Mouse (Mus musculus) testis, adult 2 months (tissue): ENCODE data around the gene Rhbdf1. TPM values are rescaled to one million over a fixed set of nuclear protein-coding genes. Genes with fewer than 3 reads are reported as not detected.

ENCODE experiments used
- H3K27ac ChIP-seq: fragments of 200-500 bp; 2 replicates; pipeline ENCODE4 v1.5.1; 2012; ENCODE audit warnings: low read depth, low read length; ENCODE audit not compliant: control insufficient read depth, insufficient read depth
- H3K27me3 ChIP-seq: fragments of 200-500 bp; 2 replicates; pipeline ENCODE4 v1.6.1; 2012; ENCODE audit warnings: mild to moderate bottlenecking, low read length, moderate library complexity; ENCODE audit not compliant: control insufficient read depth, insufficient read depth
- H3K36me3 ChIP-seq: fragments of 200-500 bp; 2 replicates; pipeline ENCODE4 v1.6.1; 2012; ENCODE audit warnings: mild to moderate bottlenecking, low read length; ENCODE audit not compliant: control insufficient read depth, insufficient read depth
- H3K4me1 ChIP-seq: fragments of 200-500 bp; 2 replicates; pipeline ENCODE4 v1.6.1; 2012; ENCODE audit warnings: low read length; ENCODE audit not compliant: control insufficient read depth, insufficient read depth
- H3K4me3 ChIP-seq: fragments of 200-500 bp; 2 replicates; pipeline ENCODE4 v1.5.1; 2012; ENCODE audit warnings: low read depth, mild to moderate bottlenecking, low read length, moderate library complexity, mixed read lengths; ENCODE audit not compliant: control insufficient read depth
- CTCF ChIP-seq: fragments of 200-500 bp; IDR thresholded peaks from 2 replicates; pipeline ENCODE4 v1.5.1; 2012; ENCODE audit warnings: low read depth, mild to moderate bottlenecking, inconsistent platforms, low read length, moderate library complexity; ENCODE audit not compliant: control insufficient read depth, insufficient read depth, insufficient replicate concordance
- POLR2A ChIP-seq: fragments of 200-500 bp; IDR thresholded peaks from 2 replicates; pipeline ENCODE4 v1.6.1; 2012; ENCODE audit warnings: low read depth, mild to moderate bottlenecking, inconsistent platforms, low read length, moderate library complexity; ENCODE audit not compliant: control insufficient read depth
- polyA plus RNA-seq: library from polyadenylated mRNA; depleted of rRNA; stranded (reverse); fragments of >200 nt; gene quantifications from 2 replicates; pipeline ENCODE4 v1.2.3, GENCODE M21; 2012

Rhbdf1 gene
- polyA plus RNA-seq, 1 experiment: 9.5 TPM

GRCm38 (mm10) chr11:32225222-32226104, 3.4 kb upstream of the Rhbdf1 start:
- Histone ChIP-seq H3K4me1 (peaks cover 25% of the 10 kb centered on the region), H3K27me3 (0 out of 2 replicates have a peak, but pooled peaks cover 2% of the 10 kb centered on the region), H3K4me3 (no peak overlapping the region), H3K36me3 (no peaks in the 10 kb centered on the region), H3K27ac (peak overlapping the region; percentile 40)
- no peak for TF ChIP-seq POLR2A
- TF ChIP-seq CTCF: no peak

GRCm38 (mm10) chr11:32224468-32225139, 2.5 kb upstream of the Rhbdf1 start:
- Histone ChIP-seq H3K27me3 (0 out of 2 replicates have a peak, but pooled peaks cover 2% of the 10 kb centered on the region), H3K4me1 (peaks cover 25% of the 10 kb centered on the region), H3K36me3 (no peaks in the 10 kb centered on the region), H3K4me3 (no peak overlapping the region), H3K27ac (peak overlapping the region; percentile 65)
- TF ChIP-seq POLR2A: no peak
- TF ChIP-seq CTCF: no peak

GRCm38 (mm10) chr11:32223297-32223967, 1.3 kb upstream of the Rhbdf1 start:
- Histone ChIP-seq H3K36me3 (no peaks in the 10 kb centered on the region), H3K4me1 (peaks cover 25% of the 10 kb centered on the region), H3K4me3 (no peak overlapping the region), H3K27ac (no peak overlapping the region), H3K27me3 (0 out of 2 replicates have a peak, but pooled peaks cover 2% of the 10 kb centered on the region)
- TF ChIP-seq CTCF: no peak
- no peak for TF ChIP-seq POLR2A

GRCm38 (mm10) chr11:32222570-32223194, 582 bp upstream of the Rhbdf1 start:
- TF ChIP-seq POLR2A (no peak), CTCF (no peak)
- peaks cover 25% of the 10 kb centered on the region for H3K4me1 ChIP-seq
- peak overlapping the region; percentile 13 for H3K4me3 ChIP-seq
- H3K27ac ChIP-seq: peak overlapping the region; percentile 55; the same call in 1 of the 2 replicates
- H3K36me3 ChIP-seq: no peaks in the 10 kb centered on the region
- H3K27me3 ChIP-seq: 0 out of 2 replicates have a peak, but pooled peaks cover 2% of the 10 kb centered on the region

GRCm38 (mm10) chr11:32221225-32221950, 712 bp downstream of the Rhbdf1 start:
- H3K4me1 ChIP-seq: peaks cover 21% of the 10 kb centered on the region
- no peak for TF ChIP-seq POLR2A
- TF ChIP-seq CTCF: no peak
- H3K36me3 ChIP-seq: no peaks in the 10 kb centered on the region
- peak overlapping the region; percentile 13 for H3K4me3 ChIP-seq
- 0 out of 2 replicates have a peak, but pooled peaks cover 2% of the 10 kb centered on the region for H3K27me3 ChIP-seq
- no peak overlapping the region for H3K27ac ChIP-seq

- Histone ChIP-seq H3K4me1 (peaks cover 16% of the 10 kb centered on the region), H3K27me3 (0 out of 2 replicates have a peak, but pooled peaks cover 2% of the 10 kb centered on the region), H3K27ac (no peak overlapping the region), H3K4me3 (peak overlapping the region; percentile 13; the same call in 1 of the 2 replicates), H3K36me3 (no peaks in the 10 kb centered on the region)
- TF ChIP-seq CTCF: no peak
- TF ChIP-seq POLR2A: no peak
These were observed 1.4 kb downstream of the Rhbdf1 start for GRCm38 (mm10) chr11:32220607-32221224.
